Mouse (Mus musculus): Measurements from ENCODE around the gene Arpp21.

The Arpp21 gene

GRCm38 (mm10) chr9:112177569-112177968 is 58.2 kb downstream of the Arpp21 start:
- DNase-seq: no peak

- DNase-seq: no peak
Observed at GRCm38 (mm10) chr9:112176317-112176716, 59.4 kb downstream of the Arpp21 start.

GRCm38 (mm10) chr9:112174407-112175357 is 61.1 kb downstream of the Arpp21 start:
- DNase-seq: peak; percentile 31

GRCm38 (mm10) chr9:112173778-112174177 is 62.0 kb downstream of the Arpp21 start:
- DNase-seq: no peak

GRCm38 (mm10) chr9:112164677-112165076 is 71.1 kb downstream of the Arpp21 start:
- DNase-seq: no peak

- no peak for DNase-seq
Observed at GRCm38 (mm10) chr9:112160981-112161380, 74.8 kb downstream of the Arpp21 start.

DNA sequence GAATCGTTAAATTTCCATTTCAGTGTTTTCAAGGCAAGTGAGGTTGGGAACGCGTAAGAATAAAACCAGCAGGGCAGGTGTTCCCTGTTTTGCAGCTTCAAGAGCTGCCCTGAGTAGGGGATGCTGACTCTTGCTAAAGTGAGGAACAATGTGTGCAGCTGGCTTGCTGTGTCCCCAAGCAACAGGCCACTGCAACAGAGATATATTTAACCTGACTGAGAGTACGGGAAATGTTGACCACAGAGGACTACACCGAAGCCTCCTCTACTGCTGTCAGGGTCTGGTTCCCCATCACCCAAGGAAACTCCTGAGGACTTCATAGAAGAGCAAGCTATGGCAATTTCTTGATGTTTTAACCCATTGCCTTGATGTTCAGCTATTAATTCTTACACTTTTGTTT is 81.8 kb downstream of the Arpp21 start:
- DNase-seq: no peak

DNA sequence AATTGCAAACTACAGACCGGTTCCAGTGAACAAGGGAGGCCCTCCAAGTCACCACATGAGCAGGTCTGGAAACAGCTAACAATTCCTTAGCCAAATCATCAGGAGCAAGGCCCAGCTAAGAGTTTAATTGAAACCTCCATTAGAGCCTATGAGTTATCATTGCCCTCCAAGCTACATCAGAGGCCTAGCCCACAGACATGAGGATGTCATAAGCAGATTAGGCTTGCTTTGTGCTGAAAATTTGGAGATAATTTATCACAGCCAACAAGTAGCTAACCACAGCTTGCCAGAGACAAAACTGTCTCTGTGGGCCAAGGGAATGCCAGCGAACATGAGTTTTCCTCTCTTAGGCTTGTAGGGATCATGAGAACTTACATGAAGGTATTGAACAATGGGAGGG is 83.0 kb downstream of the Arpp21 start:
- DNase-seq: no peak

- DNase-seq: no peak
Observed at GRCm38 (mm10) chr9:112151177-112151576, 84.6 kb downstream of the Arpp21 start.

- no peak for DNase-seq
Observed at GRCm38 (mm10) chr9:112140658-112141057, 95.1 kb downstream of the Arpp21 start.

DNA sequence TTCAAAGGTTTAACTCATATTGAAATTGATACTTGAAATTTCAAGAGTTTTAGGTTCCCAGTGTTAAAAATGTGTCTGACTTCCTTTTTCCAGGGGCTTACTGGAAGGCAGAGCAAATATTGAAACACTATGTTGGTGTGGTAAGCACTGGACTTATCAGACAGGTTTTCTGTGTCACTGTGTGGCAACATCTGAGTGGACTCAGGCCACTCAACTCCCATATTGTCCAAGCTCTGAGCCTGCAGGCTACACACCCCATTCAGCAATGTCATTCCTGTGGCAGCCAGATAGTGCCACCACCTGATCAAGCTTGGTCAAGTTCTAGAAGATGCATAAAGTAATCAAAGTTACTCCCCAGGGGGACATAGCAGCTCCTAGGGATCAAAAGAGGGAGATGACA is 97.9 kb downstream of the Arpp21 start:
- no peak for DNase-seq

- DNase-seq: no peak
Observed at GRCm38 (mm10) chr9:112130812-112131211, 104.9 kb downstream of the Arpp21 start.

- no peak for DNase-seq
Observed at GRCm38 (mm10) chr9:112124667-112125066, 111.1 kb downstream of the Arpp21 start.

DNA sequence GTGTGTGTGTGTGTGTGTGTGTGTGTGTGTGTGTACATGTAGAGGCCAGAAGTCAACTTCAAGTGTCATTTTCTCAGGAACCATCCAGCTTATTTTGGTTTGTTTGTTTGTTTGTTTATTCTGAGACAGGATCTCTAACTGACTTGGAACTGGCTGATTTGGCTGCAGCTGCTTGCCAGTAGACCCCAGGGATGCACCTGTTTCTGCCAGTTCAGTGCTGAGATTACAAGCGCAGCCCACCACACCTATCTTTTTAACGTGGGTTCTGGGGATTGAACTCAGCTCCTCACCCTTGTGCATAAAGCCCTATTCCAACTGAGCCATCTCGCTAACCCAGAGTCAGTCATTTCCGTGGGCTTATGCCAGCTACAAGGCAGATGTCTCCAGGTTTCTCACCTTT is 111.6 kb downstream of the Arpp21 start:
- DNase-seq: no peak

DNA sequence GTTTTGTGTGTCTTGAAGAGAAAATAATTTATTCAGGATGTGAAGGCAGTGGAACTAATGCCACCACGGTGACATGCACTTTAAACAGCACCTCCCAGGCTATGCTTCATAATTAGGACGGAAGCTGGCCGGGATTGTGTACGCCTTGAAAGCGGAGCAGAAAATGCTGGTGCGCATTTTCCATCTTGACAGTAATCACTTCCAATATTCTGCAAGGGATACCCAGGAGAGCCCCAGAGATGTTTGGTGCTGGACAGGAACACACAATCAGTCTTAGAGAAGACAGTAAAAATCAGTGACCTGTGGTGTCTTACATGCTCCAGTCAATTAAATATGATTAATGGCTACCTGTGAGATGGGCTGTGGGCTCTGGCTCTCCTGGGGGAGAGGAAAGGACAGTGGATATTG is 112.3 kb downstream of the Arpp21 start:
- no peak for DNase-seq

DNA sequence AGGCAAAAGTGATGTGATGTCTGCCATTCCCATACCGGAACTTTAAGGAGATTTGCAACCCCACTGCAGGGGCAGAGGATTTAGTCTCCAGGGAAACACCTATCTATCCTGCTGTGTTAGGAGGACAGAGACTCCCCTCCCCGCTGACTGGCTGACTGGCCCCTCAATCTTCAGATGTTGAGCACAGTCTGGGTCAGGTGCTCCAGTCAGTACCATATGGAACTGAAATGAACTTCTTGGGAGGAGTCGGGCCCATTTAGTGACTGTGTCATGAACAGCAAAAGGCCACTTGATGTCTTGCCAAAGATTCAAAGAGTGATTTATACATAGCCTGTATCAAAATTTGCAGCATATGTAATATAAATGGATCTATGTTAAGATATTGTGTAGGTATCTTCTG is 116.2 kb downstream of the Arpp21 start:
- DNase-seq: no peak

- DNase-seq: no peak
Observed at GRCm38 (mm10) chr9:112119106-112119433, 116.7 kb downstream of the Arpp21 start.

GRCm38 (mm10) chr9:112118411-112119105 is 117.2 kb downstream of the Arpp21 start:
- no peak for DNase-seq

GRCm38 (mm10) chr9:112117632-112118410 is 117.9 kb downstream of the Arpp21 start:
- no peak for DNase-seq

- DNase-seq: peak; percentile 48
Observed at GRCm38 (mm10) chr9:112111610-112112009, 124.1 kb downstream of the Arpp21 start.

DNA sequence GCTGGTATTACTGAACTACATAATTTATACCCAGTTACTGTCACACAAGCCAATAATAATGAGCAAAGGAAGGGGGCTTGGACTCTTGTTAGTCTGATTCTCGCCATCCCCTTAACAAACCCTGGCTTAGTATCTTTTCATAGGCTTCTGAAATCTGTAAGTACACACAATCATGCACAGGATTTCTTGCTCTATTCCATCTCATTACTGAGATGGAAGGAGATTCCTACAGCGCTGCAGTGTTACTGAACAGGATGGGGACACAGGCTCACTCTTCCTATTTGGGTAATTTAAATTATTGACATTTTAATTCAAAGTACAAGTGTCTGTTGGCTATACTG is 132.9 kb downstream of the Arpp21 start:
- no peak for DNase-seq

- no peak for DNase-seq
Observed at GRCm38 (mm10) chr9:112102155-112102851, 133.4 kb downstream of the Arpp21 start.

Data from thymus, postnatal 25 days (tissue).